Mouse (Mus musculus) cerebellum, adult 2 months (tissue): Measurements from ENCODE around the gene Tex35.

Source experiments
- CTCF ChIP-seq: fragments of 200-500 bp; IDR thresholded peaks from 2 replicates; pipeline ENCODE4 v1.5.1; 2011; ENCODE audit warnings: low read depth, mild to moderate bottlenecking, control low read depth, low read length, moderate library complexity, borderline replicate concordance; ENCODE audit not compliant: insufficient read depth
- POLR2A ChIP-seq: fragments of 200-500 bp; IDR thresholded peaks from 2 replicates; pipeline ENCODE4 v1.6.1; 2011; ENCODE audit warnings: low read length, control low read depth, borderline replicate concordance; ENCODE audit not compliant: insufficient read depth

DNA sequence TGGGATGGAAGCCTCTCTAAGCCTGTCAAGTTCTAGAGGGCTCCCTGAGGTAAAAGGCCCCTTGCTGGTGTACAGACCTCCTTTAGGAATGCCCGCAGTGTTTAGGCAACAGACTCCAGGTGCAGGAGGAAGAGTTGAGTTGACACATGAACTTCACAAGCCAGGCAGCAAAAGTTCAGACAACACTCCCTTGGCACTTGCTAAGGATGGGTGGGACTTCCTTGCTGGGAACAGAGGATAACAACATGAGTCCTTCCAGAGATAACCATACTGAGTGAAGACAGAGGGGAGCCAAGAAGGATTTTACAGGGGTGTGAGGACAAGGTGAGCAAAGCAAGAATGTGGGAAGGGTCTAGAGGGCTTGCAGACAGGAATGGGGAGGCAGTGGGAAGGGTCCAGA is 15.9 kb downstream of the Tex35 start:
- no peak for TF ChIP-seq CTCF
- TF ChIP-seq POLR2A: no peak
